Mouse (Mus musculus) neural tube, embryonic 15.5 days (tissue): ENCODE results near the gene Kirrel3. TPM values are rescaled to one million over a fixed set of nuclear protein-coding genes. Genes with fewer than 3 reads are reported as not detected.
A peak's percentile ranks its signal among the peaks of the same experiment; 100 is the strongest.

Source experiments
- ATAC-seq: fragments of 200-750 bp; cut with Nextera tagmentation; 2 replicates; pipeline ENCODE4 v1.8.0; 2017; ENCODE audit warnings: mild to moderate bottlenecking, moderate TSS enrichment, moderate library complexity; ENCODE audit not compliant: low FRiP score
- H3K27ac ChIP-seq: fragments of 300-500 bp; sonication (generic); replicated peaks from 2 replicates; pipeline ENCODE4 v1.5.1; 2015; ENCODE audit warnings: mild to moderate bottlenecking, inconsistent platforms
- H3K27me3 ChIP-seq: fragments of 300-500 bp; sonication (generic); replicated peaks from 2 replicates; pipeline ENCODE4 v1.6.1; 2015; ENCODE audit warnings: inconsistent platforms
- H3K36me3 ChIP-seq: fragments of 300-500 bp; sonication (generic); 2 replicates; pipeline ENCODE4 v1.6.1; 2015; ENCODE audit warnings: inconsistent platforms
- H3K4me1 ChIP-seq: fragments of 300-500 bp; sonication (generic); 2 replicates; pipeline ENCODE4 v1.6.1; 2015; ENCODE audit warnings: inconsistent platforms
- H3K4me2 ChIP-seq: fragments of 300-500 bp; sonication (generic); 2 replicates; pipeline ENCODE4 v1.6.1; 2015; ENCODE audit warnings: inconsistent platforms, mild to moderate bottlenecking, moderate library complexity
- H3K4me3 ChIP-seq: fragments of 300-500 bp; sonication (generic); replicated peaks from 2 replicates; pipeline ENCODE4 v1.5.1; 2015; ENCODE audit warnings: mild to moderate bottlenecking, inconsistent platforms
- H3K9ac ChIP-seq: fragments of 300-500 bp; sonication (generic); replicated peaks from 2 replicates; pipeline ENCODE4 v1.6.1; 2015; ENCODE audit warnings: mild to moderate bottlenecking, inconsistent platforms
- H3K9me3 ChIP-seq: fragments of 300-500 bp; sonication (generic); replicated peaks from 2 replicates; pipeline ENCODE4 v1.6.1; 2016; ENCODE audit warnings: inconsistent platforms
- WGBS: fragments of 180-500 bp; shearing (Covaris S2); methylation state at CpG from one replicate; pipeline ENCODE4 v1.1.7; 2015; ENCODE audit warnings: mixed read lengths; 5-methylcytosine and 5-hydroxymethylcytosine counted together
- polyA plus RNA-seq: library from polyadenylated mRNA; unstranded; fragments of >200 nt; fragmentation: Nextera tagmentation; extraction: Ambion mirVana; gene quantifications from 2 replicates; pipeline ENCODE4 v1.2.1, GENCODE M21; 2015

Gene Kirrel3
- polyA plus RNA-seq, 1 experiment from 2014 or later, result 43.7 TPM

DNA sequence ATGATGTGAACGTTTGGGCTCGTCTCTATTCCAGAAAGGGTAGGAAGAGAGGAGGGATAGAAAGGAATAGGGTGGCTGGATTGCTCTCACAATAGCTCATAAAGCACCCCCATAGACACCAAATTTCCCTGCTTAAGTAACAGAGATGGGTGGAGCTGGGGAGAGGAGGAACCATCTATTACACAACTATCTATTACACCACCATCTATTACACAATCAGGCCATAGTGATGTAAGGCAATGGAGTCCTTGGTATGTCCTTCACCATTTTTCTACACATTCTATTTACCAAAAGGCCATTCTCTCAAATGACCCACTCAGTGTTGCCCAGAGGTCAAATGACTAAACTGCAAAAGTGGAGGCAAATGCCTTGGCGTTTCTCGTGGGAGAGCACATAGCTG, 119.2 kb downstream of the Kirrel3 start:
- Histone ChIP-seq H3K36me3 (no peaks in the 10 kb centered on the region), H3K4me2 (no peak overlapping the region), H3K27me3 (no peaks in the 10 kb centered on the region), H3K4me1 (peaks cover 14% of the 10 kb centered on the region; the same call in 1 of the 2 replicates), H3K9ac (no peak overlapping the region), H3K4me3 (no peak overlapping the region), H3K9me3 (no peaks in the 10 kb centered on the region), H3K27ac (no peak overlapping the region)
- ATAC-seq, result no peak
- 79% methylated on average over 4 of the region's 4 CpGs for WGBS

DNA sequence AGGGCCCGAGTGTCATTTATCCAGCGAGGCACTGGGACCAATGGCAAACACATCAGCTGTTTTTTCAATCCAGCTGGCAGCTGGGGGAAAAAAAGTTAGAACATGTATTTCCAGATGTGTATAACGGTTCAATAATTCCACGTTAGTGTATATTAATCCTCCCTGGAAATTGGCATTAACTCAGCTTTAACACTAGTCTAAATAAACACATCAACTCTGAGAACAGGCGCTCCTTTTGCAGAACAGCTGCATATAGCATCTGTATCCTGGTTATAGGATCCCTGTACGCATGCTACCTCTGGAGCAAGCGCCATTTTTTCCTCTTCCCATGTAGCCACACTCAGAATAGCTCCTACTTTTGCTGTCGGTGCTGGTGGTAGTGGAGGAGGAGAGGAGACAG, 119.8 kb downstream of the Kirrel3 start:
- WGBS, result 74% methylated on average over 8 of the region's 8 CpGs
- H3K9ac ChIP-seq, result no peak overlapping the region

DNA sequence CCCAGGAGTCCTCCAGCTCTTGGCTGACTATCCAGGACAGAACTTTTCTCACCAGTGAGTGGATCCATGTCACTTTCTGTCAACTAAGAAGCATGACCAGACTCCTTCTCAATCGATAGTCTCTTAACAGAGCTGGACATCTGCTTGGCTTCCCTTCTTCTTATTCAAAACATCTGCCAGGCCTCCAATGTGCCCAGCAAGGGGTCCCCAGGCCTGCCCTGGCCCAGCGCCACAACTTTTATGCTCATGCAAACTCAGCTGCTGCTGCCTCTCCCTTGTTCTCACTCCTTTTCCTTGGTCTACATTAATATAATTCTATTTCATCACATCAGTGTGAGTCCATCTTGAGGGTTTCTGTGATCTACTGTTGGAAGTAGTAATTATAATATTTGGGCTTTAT, 122.3 kb downstream of the Kirrel3 start:
- WGBS, result 57% methylated on average over 2 of the region's 2 CpGs
- Histone ChIP-seq H3K9me3 (no peaks in the 10 kb centered on the region), H3K27me3 (no peaks in the 10 kb centered on the region), H3K36me3 (no peaks in the 10 kb centered on the region), H3K27ac (no peak overlapping the region), H3K9ac (no peak overlapping the region), H3K4me3 (no peak overlapping the region), H3K4me2 (no peak overlapping the region), H3K4me1 (peaks cover 17% of the 10 kb centered on the region; the same call in 1 of the 2 replicates)
- no peak for ATAC-seq

More for the DNA sequence above, 119.8 kb downstream of the Kirrel3 start:
- Histone ChIP-seq H3K27me3 (no peaks in the 10 kb centered on the region), H3K36me3 (no peaks in the 10 kb centered on the region), H3K27ac (no peak overlapping the region), H3K4me2 (no peak overlapping the region), H3K4me3 (no peak overlapping the region), H3K4me1 (peaks cover 14% of the 10 kb centered on the region; the same call in 1 of the 2 replicates), H3K9me3 (no peaks in the 10 kb centered on the region)
- ATAC-seq, result no peak

DNA sequence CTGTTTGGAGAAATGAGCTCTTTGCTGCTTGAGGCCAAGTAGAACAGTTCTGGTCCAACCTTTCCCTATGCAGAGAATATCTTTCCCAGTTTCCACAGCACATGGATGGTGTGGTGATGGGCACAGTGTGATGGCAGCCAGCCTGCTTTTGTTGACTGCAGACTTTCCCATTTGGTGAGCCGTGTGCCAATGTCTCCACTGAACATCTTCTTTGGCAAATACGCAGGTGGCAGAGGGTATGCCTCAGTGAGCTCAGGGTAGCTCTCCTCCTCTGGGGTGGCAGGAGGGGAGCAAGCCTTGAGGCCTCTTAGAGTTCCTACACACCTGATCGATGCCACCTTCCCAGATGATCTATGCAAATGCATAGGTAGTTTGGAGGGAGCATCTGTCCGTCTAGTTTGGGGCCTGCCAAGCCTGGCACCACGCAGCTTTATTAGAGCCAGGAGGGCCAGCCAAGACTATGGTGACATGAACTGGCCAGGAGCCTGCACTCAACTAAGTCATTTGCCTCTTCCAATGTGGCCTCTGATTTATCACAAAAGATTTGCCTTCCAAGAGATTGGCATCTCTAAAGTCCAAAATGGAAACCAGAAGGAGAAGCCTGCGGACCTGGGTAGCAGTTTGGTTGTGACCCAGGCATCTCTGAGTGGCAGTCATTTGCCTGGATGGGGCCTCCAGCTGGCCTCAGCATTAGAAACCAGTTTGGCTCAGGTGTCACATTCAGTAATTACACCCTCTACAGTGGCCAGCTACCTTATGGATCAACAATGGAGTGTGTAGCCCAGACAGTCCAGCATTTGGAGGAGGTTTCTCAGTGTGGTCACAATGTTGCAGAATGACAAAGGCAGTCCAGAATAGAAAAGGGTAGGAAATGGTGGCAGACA, 127.4 kb downstream of the Kirrel3 start:
- H3K4me1 ChIP-seq, result peaks cover 17% of the 10 kb centered on the region
- H3K27me3 ChIP-seq, result no peaks in the 10 kb centered on the region
- no peak overlapping the region for H3K4me2 ChIP-seq
- H3K27ac ChIP-seq, result no peak overlapping the region; the same call in 1 of the 2 replicates
- no peaks in the 10 kb centered on the region for H3K36me3 ChIP-seq
- no peaks in the 10 kb centered on the region for H3K9me3 ChIP-seq
- H3K4me3 ChIP-seq, result no peak overlapping the region
- H3K9ac ChIP-seq, result no peak overlapping the region
- 83% methylated on average over 6 of the region's 6 CpGs for WGBS
- ATAC-seq, result peak; percentile 30; the same call in 1 of the 2 replicates

DNA sequence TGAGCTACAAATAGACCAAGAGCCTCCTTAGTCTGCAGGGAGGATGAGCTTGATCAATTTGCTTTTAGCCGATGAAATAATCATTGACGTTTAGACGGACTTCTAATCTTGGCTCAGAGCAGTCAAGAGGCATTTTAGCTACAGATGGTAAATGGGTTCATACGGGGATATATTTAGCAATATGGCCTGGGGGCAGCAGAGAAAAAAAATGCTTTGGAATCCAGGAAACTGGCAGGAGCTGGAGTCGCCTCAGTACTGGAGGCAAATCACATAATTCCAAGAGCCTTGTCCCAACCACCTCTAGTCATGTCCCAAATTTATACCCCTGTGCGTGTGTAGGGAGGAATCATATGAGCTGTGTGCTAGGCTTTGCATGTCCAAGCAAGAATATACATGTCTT, 132.4 kb downstream of the Kirrel3 start:
- H3K9me3 ChIP-seq, result no peaks in the 10 kb centered on the region
- H3K27ac ChIP-seq, result no peak overlapping the region
- WGBS, result 57% methylated on average over 6 of the region's 6 CpGs
- no peak for ATAC-seq
- H3K4me1 ChIP-seq, result peaks cover 21% of the 10 kb centered on the region
- H3K4me3 ChIP-seq, result no peak overlapping the region
- H3K9ac ChIP-seq, result no peak overlapping the region
- no peak overlapping the region for H3K4me2 ChIP-seq
- H3K36me3 ChIP-seq, result no peaks in the 10 kb centered on the region
- H3K27me3 ChIP-seq, result no peaks in the 10 kb centered on the region

DNA sequence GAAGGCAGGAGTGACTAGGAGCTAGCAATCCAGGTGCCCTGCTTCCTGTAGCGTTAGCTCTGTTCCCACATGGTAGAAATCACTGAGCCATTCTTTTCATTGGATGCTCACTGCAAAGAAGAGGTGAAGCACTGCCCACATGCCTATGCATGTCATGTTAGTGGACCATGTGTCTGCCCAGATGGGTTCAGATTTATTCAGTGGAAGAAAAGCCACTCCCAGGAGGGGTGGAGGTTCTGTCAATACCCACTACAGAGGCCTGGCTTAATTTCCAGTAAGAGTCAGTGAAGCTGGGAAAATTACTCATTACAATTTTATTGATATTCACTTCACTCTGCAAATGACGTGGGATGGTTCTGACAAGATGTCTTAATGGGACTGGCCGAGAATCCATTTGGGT, 134.2 kb downstream of the Kirrel3 start:
- Histone ChIP-seq H3K9me3 (no peaks in the 10 kb centered on the region), H3K36me3 (no peaks in the 10 kb centered on the region), H3K27me3 (no peaks in the 10 kb centered on the region), H3K4me3 (no peak overlapping the region), H3K4me2 (no peak overlapping the region), H3K4me1 (peaks cover 29% of the 10 kb centered on the region), H3K27ac (no peak overlapping the region), H3K9ac (no peak overlapping the region)
- 44% methylated on average over 3 of the region's 3 CpGs for WGBS
- no peak for ATAC-seq

DNA sequence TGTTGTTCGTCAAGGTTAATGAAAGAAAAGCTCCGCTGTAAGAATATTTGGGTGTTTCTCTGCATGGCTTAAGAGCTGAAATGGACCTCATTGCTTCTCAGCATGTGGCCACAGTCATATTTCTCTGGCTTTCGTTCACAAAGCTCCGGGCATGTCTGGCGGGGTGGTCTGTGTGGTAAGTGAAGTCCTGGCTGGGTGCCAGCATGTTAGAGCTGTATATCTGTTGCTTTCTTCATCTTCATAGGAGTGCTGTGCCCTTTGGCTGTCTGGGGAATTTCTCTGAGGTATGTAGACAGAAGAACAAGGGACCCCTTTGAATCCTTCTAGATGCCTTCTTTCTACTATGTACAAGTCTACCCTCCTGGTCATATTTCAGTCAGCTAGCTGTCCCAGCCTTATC, 137.8 kb downstream of the Kirrel3 start:
- Histone ChIP-seq H3K27ac (no peak overlapping the region), H3K9ac (no peak overlapping the region), H3K9me3 (no peaks in the 10 kb centered on the region), H3K4me3 (no peak overlapping the region), H3K4me2 (no peak overlapping the region), H3K4me1 (peaks cover 14% of the 10 kb centered on the region), H3K36me3 (no peaks in the 10 kb centered on the region), H3K27me3 (no peaks in the 10 kb centered on the region)
- ATAC-seq, result no peak
- 43% methylated on average over 5 of the region's 5 CpGs for WGBS

DNA sequence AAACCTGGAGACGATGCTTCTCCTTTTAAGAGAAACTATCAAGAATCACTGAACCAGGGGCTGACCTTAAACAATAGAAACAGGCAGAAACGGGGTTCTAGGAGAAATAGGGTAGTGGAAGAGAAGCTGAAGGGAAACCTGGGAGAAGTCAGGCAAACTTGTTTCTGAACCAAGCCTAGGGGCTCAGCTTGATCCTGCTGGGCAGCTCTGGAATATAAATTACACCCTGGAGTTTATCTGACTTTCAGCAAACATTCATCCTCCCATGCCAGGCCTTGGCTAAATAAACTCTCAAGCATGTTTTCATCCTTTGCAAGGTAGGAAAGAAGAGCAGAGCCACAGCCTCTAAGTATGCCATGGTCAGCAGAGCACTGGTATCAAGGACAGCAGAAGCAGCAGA, 138.3 kb downstream of the Kirrel3 start:
- H3K9ac ChIP-seq, result no peak overlapping the region
- H3K9me3 ChIP-seq, result no peaks in the 10 kb centered on the region
- H3K4me3 ChIP-seq, result no peak overlapping the region
- no peaks in the 10 kb centered on the region for H3K27me3 ChIP-seq
- no peak for ATAC-seq
- H3K4me1 ChIP-seq, result peaks cover 14% of the 10 kb centered on the region
- H3K36me3 ChIP-seq, result no peaks in the 10 kb centered on the region
- no peak overlapping the region for H3K27ac ChIP-seq
- WGBS, result 54% methylated on average over 2 of the region's 2 CpGs
- no peak overlapping the region for H3K4me2 ChIP-seq

DNA sequence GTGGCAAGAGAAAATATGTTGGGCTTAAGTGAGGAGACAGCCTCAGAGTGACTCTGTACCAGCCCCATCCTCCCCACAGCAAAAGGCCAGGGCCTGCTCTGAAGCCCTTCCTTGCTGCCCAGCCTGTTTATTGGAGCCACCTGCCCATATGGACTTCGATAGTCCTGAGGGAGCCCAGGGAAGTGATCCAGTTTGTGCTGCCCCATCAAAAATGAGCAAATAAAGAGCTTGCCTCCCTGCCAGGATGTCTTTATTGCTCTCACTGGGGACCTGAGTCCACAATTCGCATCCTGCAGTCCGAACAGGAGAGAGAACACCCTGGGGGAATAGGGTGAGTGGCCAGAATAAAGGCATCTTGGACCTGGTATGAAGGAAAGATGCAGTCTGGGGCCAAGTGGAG, 143.1 kb downstream of the Kirrel3 start:
- Histone ChIP-seq H3K36me3 (no peaks in the 10 kb centered on the region), H3K4me3 (no peak overlapping the region), H3K9me3 (no peaks in the 10 kb centered on the region), H3K27me3 (no peaks in the 10 kb centered on the region), H3K9ac (no peak overlapping the region), H3K27ac (no peak overlapping the region), H3K4me1 (0 out of 2 replicates have a peak, but pooled peaks cover 4% of the 10 kb centered on the region), H3K4me2 (no peak overlapping the region)
- 65% methylated on average over 3 of the region's 3 CpGs for WGBS
- no peak for ATAC-seq

DNA sequence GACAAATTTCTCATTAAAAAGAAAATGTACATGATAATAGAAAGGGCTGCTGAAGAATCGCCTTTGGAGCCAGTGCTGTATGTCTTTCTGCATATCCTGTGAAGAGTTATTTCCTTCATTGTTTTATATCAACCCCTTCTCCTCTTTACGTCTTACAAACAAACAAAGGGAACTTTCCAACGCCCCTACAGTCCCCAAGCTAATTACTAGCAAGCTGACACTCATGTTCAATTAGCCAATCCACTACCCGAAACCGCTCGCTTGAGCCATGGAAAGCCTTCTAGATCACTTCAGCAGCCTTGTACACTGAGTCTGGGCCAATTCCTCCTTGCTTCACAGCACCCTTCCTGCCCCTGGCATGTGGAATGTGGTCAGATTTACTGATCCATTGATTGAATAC, 150.0 kb downstream of the Kirrel3 start:
- H3K4me3 ChIP-seq, result no peak overlapping the region
- 65% methylated on average over 6 of the region's 6 CpGs for WGBS
- no peaks in the 10 kb centered on the region for H3K9me3 ChIP-seq
- no peak overlapping the region for H3K4me2 ChIP-seq
- ATAC-seq, result no peak
- no peak overlapping the region for H3K27ac ChIP-seq
- no peaks in the 10 kb centered on the region for H3K27me3 ChIP-seq
- no peaks in the 10 kb centered on the region for H3K36me3 ChIP-seq
- H3K4me1 ChIP-seq, result no peaks in the 10 kb centered on the region
- H3K9ac ChIP-seq, result no peak overlapping the region

DNA sequence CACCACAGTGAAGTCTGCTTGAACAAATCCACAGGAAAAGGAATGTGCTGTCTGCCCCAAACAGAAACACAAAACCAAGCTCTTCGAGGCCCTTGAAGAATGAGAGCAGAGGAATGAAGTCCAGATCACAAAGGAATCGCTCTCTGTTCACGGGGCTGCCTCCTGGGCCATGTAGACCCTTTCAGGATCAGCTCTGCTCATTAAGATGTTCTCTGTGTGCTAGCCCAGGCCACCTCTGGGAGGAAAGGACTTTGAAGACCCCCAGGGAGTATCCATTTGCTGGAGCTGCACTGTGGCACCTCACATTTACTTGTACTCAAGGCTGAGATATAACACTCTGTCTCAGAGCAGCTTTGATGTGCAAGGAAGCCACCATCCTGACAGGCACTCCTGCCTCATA, 158.2 kb downstream of the Kirrel3 start:
- Histone ChIP-seq H3K27me3 (no peaks in the 10 kb centered on the region), H3K4me2 (no peak overlapping the region), H3K4me3 (no peak overlapping the region), H3K27ac (no peak overlapping the region), H3K9me3 (no peaks in the 10 kb centered on the region), H3K9ac (no peak overlapping the region), H3K4me1 (peaks cover 13% of the 10 kb centered on the region), H3K36me3 (no peaks in the 10 kb centered on the region)
- WGBS, result 42% methylated on average over 3 of the region's 3 CpGs
- ATAC-seq, result no peak

DNA sequence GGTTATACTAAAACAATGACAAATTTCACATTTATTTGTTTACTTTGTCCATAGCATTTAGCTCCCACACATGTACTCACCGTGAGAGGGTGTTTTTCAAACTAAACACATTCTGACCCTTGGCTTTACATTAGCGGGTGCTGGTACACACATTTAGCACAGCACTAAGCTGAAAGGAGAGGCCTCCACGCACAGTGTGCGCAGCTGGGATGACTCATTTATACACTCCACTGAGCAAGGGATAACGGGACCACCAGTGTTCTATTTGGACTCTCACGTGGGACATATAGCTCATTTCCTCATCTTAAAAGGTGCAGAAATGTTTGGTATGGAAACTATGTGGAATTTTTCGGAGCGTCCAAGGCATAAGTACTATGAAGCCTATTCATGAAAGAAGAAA, 158.7 kb downstream of the Kirrel3 start:
- no peak overlapping the region for H3K4me2 ChIP-seq
- WGBS, result 68% methylated on average over 8 of the region's 8 CpGs
- H3K36me3 ChIP-seq, result no peaks in the 10 kb centered on the region
- H3K4me1 ChIP-seq, result peaks cover 15% of the 10 kb centered on the region
- no peak for ATAC-seq
- no peak overlapping the region for H3K27ac ChIP-seq
- H3K4me3 ChIP-seq, result no peak overlapping the region
- H3K9me3 ChIP-seq, result no peaks in the 10 kb centered on the region
- H3K27me3 ChIP-seq, result no peaks in the 10 kb centered on the region
- H3K9ac ChIP-seq, result no peak overlapping the region
